In genomic region chr16:48570354-48570753, GRCm38 (mm10) we compare ENCODE assay signal across 8 mouse cellular contexts.
DNase-seq lines count a peak whose midpoint lies in the region; ATAC-seq and TF ChIP-seq lines count a peak whose summit lies in the region.

No protein-coding gene starts in this region.

- no peak overlapping the region for H3K4me3 ChIP-seq in lung, postnatal 0 days (ENCODE audit: low read depth, low read length)

- 16% methylated on average over 9 of the region's 9 CpGs for WGBS in lung, postnatal 0 days

- peak; percentile 81 for DNase-seq in adrenal gland, postnatal 10 days
- DNase-seq in embryo, embryonic 11.5 days (ENCODE audit: low read depth, low spot score), result peak; percentile 61
- peak; percentile 36 to 79 for DNase-seq in layer of hippocampus, adult 18-20 months (ENCODE audit: low spot score in 2 of 2)
- DNase-seq in lung, postnatal 0 days (ENCODE audit: low spot score), result peak; percentile 87
- peak; percentile 71 for DNase-seq in ovary, postnatal 36 days (ENCODE audit: low spot score)
- DNase-seq in thymus, postnatal 36 days, result peak; percentile 63 to 72

- H3K9me3 ChIP-seq in lung, postnatal 0 days (ENCODE audit: low read length), result no peaks in the 10 kb centered on the region

- peak; percentile 84 for ATAC-seq in CD4-positive, CD25-positive, alpha-beta regulatory T cell, adult 4 months
- ATAC-seq in hematopoietic stem cell, adult 5-6 weeks (replicated peaks in 1 of 2; ENCODE audit: insufficient read depth in 1 of 2, low FRiP score in 2 of 2, low TSS enrichment in 1 of 2, low read depth in 1 of 2, poor library complexity in 2 of 2, severe bottlenecking in 2 of 2), result peak; percentile 76 to 78
- peak; percentile 64 for ATAC-seq in lung, postnatal 0 days

- no peaks in the 10 kb centered on the region for H3K4me1 ChIP-seq in lung, postnatal 0 days (ENCODE audit: insufficient read depth, low read depth, low read length)

- H3K27ac ChIP-seq in lung, postnatal 0 days (ENCODE audit: low read length), result no peak overlapping the region

- TF ChIP-seq EP300 in lung, postnatal 0 days (IDR thresholded peaks at IDR 0.05), result no peak

- peak; percentile 93 for TF ChIP-seq CTCF in lung, postnatal 0 days (IDR thresholded peaks at IDR 0.05)

- H3K27me3 ChIP-seq in lung, postnatal 0 days (replicated peaks; ENCODE audit: insufficient read depth, low read length), result no peaks in the 10 kb centered on the region

- H3K4me2 ChIP-seq in lung, postnatal 0 days (replicated peaks; ENCODE audit: low read depth, low read length), result no peak overlapping the region

- H3K9ac ChIP-seq in lung, postnatal 0 days (replicated peaks; ENCODE audit: low read depth), result no peak overlapping the region

- no peaks in the 10 kb centered on the region for H3K36me3 ChIP-seq in lung, postnatal 0 days (ENCODE audit: insufficient read depth, low read length)
